Mouse (Mus musculus): Measurements from ENCODE around the gene Aff1.

The Aff1 gene

DNA sequence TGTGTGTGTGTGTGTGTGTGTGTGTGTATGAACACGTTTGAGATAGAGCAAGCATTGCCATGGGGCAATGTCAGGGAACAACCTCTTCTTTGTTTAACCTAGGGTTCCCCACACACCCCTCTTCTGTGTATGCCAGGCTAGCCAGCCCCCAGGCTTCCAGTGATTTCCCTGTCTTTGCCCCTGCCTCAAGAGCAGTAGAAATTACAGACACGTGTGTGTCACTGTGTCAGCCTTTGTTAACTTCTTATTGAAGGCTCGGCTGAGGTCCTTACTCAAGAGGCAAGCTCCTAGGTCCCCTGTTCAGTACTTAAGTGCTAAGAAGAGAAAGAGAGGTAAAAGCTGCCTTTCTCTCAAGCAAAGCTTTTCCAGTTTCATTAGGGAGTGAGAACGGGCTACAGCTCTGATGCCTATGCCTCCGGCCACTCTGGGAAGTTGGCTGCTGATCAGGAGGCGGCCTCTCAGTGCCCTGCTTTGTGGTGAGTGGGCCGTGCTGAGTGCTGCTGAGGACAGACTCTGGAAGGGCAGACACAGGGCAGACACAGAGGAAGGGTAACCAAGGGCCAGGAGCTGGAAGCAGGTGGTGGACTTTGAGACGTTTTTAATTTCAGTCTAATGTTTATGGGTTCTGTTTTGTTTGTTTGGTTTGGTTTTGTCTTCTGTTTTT is 111.9 kb downstream of the Aff1 start:
- DNase-seq (ENCODE audit: low spot score): peak; percentile 61

DNA sequence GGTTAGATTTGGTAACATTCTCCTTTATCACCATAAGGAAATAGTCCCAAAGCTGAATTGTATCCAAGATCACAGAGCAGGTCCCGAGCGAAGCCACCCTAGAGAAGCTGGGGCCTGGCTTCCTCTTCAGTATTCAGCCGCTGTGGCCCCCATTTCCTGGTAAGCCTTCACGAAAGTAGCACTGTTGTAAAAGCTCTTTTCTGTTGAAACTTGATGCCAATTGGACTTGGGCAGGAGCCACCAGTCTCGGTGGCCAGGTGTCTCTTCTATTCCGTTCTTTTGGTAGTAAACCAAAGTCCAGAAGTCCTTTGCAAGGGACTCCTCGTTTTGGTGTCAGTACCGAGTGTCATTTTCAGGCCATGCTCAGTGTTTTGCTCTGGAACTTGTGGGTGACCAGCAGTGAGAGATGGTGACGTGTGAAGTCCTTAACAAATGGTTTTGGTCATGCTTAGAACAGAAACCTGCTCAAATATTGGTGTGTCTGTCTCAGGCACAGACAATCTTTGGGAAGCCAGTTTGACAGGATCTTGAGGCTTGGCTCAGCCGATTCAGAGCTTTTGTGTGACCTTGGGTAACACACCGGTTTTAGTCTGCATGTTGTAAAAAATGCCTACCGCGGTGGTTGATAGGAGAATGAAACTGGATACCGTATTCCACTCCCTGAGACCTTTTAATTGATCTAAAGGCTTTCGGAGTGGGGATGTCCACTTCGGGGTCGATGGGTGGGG is 114.8 kb downstream of the Aff1 start:
- no peak for DNase-seq (ENCODE audit: low spot score)

DNA sequence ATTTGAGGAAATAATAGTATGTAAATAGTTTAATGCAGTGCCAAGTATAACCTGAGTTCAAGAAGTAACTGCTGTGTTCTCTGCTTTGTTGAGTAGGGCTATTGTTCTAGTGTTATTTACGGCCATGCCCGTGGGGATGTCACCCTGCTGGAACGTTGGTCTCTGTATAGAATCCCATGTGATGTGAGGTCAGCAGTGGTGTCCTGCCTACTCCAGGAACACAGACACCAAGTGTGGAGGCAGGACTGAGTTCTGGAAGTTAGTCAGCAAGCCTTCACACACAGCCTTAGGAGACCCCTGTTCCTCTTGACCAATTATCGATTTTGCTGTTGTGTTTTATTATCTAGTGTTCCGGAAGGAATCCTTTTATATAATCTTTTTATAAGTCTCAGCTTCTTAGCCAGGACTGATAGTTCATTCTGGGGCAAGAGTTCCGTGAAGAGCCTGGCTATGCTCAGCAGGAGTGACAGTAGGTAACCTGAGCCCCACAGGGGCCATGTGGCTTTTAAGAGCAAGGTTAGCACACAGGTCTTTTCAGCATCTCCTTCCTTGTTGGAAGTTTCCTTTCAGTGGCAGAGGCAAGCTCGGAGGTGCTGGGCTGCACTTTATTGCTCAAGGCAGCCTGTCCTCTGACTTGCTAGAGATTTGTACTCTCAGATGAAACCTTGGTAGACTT is 115.6 kb downstream of the Aff1 start:
- no peak for DNase-seq (ENCODE audit: low spot score)

DNA sequence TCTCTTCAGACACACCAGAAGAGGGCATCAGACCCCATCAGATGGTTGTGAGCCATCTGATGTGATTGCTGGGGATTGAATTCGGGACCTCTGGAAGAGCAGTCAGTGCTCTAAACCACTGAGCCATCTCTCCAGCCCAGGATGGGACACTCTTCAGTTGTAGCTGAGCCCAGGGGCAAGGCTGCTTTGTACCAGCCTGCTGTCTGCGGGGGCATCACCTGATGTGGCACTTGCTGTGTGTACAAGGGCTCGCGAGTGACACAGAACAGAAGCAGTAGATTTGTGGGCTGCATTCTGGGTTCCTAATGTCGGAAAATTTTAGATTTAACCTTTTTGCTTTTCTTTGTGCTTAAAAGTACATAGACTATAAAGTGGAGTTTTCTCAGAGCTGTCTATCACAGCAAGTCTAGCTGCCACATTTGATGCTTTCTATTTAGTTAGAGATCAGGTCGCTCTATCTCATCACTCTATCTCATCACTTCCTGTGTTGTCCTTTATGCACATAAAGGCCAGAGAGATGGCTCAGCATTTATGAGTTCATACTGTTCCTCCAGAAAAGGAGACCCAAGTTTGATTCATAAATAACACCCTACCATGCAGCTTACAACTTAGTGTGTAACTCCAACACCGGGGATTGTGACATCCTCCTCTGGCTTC is 117.6 kb downstream of the Aff1 start:
- DNase-seq (ENCODE audit: low spot score): no peak

DNA sequence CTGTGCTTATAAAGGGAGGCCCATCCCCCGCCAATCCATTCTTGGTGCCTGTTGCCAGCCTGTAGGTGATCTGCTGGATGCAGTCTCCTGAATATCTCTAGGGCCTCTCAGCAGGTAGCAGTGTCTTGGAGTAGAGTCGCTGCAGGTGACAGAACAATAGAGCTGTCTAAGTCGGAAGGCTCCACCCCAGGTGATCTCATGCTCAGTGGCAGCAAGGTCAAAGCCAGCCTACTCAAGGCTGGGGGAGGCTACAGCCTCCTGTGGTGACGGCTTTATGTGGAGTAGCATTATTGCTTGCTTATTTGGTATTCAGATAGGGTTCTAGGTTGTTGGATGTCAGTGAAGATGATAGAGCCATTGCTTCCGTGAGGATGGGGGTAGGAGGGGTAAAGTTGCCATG is 121.1 kb downstream of the Aff1 start:
- no peak for DNase-seq (ENCODE audit: low spot score)

DNA sequence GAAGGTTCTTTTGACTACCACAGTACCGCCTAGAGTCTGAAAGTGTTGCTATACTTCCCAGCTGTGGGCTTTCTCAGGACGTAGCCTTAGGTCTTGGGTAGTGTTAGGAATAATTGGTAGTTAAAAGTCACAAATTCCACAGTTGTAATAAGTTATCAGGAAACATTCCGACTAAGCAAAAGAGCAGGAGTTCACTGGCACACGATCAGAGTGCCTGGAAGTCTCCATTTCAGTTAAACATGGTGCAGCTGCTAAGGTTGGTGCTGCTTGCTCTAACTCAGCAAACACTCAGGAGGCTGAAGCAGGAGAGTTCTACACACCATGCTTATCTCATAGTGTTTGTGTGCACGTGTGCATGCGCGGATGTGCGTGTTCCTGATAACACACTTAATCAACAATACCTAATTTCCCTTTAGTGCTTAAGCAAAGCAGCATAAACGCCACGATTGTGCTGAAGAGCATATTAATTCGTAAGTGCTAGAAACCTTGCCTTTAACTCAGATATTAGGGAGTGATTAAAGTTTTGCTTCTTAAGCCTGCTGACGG is 121.9 kb downstream of the Aff1 start:
- DNase-seq (ENCODE audit: low spot score): no peak

DNA sequence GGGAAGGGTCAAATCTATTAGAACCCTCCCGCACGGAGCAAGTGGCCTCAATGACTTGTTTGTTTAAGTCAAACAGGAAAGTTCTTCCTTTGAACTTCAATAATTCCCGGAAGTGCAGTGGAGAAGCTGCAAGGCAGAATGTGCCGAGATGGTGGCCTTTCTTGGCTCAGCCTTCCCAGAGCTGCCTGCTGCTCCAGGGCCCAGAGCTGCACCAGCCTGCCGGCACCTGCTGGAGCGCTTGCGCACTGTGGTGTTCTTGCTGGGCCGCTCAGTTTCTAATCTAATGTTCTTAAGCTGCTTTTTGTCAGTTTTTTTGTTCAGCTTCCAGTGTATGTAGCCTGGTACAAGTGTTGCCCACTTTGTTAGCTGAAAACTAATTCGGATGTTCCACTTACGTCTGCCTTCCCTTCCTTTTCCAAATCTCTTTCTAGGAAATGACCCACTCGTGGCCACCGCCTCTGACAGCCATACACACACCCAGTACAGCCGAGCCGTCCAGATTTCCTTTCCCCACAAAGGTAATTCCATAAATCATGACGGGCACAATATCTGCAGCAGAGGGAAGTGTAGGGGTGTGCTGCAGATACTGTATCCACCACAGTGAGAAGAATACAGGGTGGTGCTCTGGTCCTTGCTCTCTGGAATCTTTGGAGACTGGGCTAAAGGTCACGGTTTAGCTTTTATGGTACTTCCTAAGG is 122.5 kb downstream of the Aff1 start:
- no peak for DNase-seq (ENCODE audit: low spot score)

DNA sequence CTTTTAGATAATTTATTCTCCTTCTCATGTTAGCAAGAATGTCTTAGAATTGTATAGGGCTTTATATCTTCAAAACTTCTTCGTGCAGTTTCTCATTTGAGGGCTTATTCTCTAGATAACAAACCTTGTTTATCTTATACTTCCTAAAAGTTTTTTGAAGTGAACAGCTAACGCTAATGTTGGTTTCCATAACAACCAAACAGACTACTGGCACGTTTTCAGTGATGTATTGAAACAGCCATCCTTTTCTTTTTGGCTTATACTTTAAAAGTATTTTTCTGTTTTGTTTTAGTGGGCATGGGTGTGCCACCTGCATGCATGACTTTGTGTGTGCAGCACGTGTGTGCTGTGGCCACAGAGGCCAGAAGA is 123.1 kb downstream of the Aff1 start:
- DNase-seq (ENCODE audit: low spot score): no peak

DNA sequence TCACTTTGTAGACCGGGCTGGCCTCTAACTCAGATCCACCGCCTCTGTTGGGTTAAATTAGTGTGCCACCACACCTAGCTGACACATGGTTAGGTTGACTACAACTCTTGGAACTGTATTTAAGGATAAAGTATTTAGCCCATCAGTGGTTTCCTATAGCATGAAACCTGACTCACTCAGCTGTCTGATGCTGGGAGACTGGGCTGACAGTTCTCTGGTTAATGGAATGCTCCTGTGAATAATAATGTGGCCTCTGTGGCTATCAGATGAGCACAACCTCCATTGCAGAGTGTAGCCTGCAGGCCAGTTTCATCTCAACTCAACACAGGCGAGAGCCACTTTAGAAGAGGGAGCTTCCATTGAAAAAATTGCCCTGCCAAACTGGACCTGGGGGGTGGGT is 124.5 kb downstream of the Aff1 start:
- no peak for DNase-seq (ENCODE audit: low spot score)

DNA sequence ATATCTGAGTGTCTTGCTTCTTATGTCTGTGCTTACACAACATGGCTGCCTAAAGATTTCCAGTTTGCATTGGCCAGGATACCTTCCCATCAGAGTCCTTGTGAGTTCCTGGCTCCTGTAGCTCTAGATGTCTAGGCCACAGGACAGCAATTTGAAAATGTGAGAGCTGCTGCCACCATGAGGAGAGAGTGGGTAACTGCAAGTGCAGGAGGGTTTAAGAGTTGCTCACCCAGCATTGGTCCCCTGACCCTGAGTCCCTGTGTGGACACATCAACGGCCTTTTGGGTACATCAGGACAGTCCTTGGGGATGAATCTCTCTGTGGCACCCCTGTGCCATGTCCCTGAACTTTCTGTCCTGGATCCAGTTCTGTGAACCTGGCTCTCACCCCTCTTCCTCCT is 125.6 kb downstream of the Aff1 start:
- DNase-seq (ENCODE audit: low spot score): peak; percentile 80

DNA sequence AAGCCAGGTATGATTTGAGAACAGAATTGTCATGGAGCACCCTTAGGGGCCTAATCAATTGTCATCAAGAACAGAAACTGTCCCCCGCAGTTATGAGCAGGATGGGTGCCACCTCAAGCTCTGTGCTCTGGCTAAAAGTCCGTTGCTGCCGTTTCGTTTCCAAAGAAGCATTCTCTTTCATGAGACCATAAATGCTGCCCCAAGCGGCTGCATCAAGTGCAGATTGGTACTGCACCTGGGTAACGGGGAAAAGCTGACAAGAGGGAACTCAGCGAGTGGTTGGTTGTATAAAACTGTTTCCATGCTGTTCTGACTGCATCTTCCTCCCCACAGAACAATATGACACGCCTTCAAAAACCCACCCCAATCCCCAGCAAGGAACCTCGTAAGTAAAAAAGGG is 126.4 kb downstream of the Aff1 start:
- DNase-seq (ENCODE audit: low spot score): no peak

DNA sequence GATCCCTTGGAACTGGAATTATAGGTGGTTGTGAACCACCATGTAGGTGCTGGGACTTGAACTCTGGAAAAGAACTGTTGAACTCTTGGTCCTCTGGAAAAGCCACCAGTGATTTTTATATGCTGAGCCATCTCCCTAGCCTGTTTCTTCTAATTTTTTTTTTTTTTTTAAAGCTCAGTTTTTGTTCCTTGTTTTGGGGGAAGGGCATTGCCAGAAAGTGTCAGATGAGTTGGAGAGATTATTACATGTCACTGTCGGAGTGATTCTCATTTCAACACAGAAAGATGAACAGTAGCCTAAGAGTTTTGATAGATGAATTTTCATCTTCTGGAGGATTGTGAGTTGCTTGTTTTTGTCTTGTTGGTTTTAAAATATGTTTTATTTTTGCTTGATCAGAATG is 127.5 kb downstream of the Aff1 start:
- DNase-seq (ENCODE audit: low spot score): no peak

DNA sequence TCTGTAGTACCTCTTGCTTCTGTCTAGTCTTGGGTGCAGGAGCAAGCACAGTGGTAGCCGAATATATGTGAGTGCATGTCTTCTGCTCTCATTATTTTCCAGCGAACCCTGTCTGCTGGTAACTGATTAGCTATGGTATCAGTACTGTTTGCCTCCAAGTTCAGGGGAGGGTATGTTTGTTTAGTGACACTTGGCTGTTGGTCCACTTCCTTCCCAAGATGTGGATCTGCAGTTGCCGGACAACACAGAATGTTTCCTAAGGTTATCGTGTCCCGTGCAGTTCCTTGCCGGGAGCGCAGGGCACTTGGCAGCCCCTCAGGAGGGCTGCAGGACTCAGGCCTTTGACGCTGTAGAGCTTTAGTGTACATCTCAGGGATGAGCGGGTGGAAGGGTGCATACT is 128.9 kb downstream of the Aff1 start:
- no peak for DNase-seq (ENCODE audit: low spot score)

DNA sequence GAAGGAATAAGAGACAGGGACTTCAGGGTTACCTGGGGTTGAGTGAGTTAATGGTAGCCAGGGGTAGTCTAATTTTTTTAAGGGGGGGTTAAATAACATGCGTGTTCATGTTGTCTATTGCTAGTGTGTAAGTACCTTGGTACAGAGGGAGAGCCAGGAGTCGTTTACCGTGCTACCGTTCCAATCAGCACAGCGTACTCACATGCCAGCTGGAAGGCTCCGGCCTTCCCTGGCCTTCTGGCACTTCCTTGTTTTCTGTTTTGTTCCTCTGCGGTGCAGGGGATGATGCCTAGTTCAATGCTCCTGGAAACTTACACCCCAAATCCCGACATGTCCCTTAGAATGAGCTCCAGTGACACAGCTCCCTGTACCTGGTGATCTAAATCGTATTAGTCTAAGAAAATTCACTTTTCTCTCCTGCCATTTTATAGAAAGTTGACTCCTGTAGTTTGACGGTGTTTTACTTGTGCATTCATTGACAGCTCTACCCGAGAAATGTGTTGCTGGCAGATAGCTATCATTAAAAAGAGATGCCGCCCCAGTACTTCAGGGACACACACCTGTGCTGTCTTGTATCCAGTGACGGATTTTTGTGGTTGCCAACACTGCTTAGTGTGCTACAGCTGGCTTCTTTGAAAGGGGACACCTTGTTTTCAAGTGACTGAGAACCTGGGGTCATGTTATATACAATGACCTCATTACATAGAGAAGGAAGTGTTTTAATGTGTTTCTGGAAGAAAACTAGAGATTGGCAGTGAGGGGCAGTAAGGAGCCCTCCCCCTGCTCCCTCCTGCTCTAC is 129.5 kb downstream of the Aff1 start:
- no peak for DNase-seq (ENCODE audit: low spot score)

DNA sequence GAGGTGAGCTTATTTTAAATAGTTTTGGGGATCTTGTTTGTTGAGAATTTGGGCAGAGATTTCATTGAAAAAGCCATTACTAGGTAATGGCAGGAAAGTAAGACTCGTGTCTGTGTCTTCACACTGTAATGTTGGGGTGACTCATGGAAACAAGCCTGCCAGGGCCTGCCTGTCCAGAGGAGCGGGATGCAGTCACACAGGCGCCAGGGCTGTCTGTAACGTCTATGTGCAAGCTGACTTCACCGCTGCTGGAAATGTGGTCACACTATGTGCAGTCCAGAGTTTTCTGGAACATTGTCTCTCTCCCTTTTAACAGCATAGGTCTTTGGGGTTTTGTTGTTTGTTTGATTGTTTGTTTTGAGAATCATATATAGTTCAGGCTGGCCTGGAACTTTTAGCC is 130.8 kb downstream of the Aff1 start:
- DNase-seq (ENCODE audit: low spot score): no peak

DNA sequence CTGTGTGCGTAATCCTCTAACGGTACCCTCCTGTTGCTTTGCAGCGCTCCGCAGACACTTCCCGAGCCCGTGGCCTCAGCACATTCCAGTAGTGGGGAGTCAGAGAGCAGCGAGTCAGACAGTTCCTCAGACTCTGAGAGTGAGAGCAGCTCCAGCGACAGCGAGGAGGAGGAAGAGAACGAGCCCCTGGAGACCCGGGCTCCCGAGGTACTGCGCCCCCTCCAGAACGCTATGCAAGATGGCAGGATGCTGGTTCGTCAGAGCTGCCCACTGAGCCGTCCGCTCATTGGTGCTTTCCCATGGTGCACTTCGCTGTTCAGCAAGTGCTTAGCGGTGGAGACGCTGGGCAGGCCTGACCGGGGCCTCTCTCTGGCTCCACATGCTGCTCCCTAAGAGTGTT is 136.1 kb downstream of the Aff1 start:
- no peak for DNase-seq (ENCODE audit: low spot score)

DNA sequence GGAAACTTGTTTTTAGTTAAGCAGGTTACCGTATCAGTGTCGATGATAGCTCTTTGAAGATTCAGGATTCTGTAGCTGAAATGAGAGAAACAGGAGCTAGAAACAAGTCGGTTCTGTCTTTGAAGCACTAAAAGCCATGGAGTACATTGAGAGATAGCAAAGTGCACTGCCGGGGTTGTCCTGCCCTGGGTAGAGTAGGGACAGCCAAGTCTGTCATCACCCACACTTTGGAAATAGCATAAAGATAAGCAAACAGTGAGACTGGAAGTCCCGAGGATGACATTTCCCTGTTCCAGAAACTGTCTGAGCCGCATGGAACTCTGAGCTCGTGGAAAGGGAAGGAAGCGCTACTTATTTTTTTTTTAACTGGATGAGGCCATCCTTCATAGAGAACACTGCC is 136.6 kb downstream of the Aff1 start:
- no peak for DNase-seq (ENCODE audit: low spot score)

DNA sequence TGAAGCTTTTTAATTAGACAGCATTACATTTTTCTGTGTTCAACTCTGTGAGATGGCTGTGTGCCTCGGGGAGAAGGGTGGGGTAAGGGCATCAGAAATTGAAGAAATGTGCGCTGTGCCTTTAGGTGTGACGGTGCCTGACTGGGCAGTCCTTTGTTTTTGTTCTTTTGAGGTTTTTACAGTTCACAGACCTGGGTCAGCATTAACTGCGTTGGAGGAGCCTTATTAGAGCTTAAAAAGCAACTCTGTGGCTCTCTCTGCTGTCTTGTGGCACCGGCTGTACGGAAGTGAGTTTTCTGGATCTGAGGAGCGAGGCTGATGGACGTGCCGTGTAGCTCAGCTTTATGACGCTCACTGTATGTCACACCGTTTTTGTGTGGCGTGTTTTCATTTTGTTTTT is 137.0 kb downstream of the Aff1 start:
- no peak for DNase-seq (ENCODE audit: low spot score)

DNA sequence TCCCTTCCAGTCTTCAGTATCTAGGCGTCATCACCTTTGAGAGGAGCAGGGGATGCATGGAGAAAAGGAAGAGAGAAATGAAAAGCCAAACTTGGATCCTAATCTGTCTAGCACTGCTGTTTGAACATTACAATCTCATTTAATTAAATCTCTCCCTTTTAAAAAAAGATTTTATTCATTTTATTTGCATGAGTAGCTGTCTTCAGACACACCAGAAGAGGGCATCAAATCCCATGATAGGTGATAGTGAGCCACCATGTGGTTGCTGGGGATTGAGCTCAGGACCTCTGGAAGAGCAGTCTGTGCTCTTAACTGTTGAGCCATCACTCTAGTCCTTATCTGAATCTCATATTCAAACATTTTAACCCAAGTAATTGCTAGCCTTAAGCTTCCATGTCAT is 138.7 kb downstream of the Aff1 start:
- DNase-seq (ENCODE audit: low spot score): no peak

DNA sequence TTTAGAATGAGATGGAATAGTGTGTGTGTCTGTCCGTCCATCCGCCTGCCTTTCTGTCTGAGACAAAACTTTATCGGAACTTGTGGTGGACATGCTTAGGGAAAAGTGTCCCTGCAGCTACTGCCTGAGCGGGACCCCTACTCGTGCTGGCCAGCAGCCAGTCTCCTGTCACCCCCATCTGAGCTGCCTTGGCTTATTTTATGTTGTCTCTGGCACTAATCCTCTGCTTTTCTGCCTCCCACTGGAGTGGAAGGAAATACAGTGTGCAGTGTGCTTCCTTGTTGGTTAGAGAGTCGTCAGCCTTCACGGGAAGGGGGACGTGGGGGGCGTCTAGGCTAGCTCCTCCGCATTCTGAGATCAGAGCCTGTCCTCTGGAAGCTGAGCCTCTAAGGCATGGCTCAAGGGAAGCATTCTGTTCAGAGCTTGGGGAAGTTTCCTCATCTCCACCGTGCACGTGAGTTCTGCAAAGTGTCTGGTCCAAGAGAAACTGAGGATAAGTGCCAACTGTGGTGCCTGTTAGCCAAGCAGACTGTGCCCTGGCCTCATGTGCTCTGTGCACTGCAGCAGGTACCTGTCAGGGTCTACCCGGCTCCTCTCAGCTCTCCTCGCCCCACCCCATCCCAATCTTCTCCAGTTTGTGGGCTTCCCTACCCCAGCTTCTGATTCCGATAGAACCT is 143.4 kb downstream of the Aff1 start:
- DNase-seq (ENCODE audit: low spot score): no peak
